Mouse (Mus musculus) thymus, postnatal 14 days (tissue): Measurements from ENCODE around the gene Gm5129.
"Not testable (repeated sequence)": the region's sequence is repeated elsewhere in the genome, so short reads cannot be mapped to it uniquely, and the experiment has no call there.

Experiments
- DNase-seq: peaks from one replicate; pipeline ENCODE4 v3.0.0; 2021

Gene Gm5129

DNA sequence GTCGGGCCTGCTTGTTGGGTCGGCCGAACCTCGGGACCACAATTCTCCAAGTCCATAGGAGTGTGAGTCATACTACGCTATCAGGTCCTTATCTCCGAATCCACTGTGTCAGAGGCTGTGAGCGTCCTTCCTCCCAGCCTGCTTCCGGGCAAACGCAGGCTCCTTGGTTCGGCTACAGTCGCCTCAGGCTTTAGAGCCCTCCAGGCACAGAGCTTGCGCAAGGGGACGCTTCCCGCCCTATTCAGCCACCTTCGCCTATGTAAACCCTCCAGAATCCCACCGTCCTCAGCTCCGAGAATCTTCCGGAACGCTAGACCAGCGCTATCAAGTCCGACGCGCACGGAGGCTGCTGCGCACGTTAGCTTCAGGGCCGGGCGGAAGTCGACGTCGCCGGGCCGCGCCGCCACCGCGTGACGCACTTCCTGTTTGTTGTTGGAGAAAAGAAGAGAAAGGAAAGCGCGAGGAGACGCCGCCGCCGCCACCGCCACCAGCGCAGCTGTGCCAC is at the start of gene Gm5129, which contains the start of gene Dnajb6:
TSS of gene Gm5129 (minus strand) at position 380 of the 505 bp plus-strand sequence.
TSS of gene Dnajb6 (plus strand) at position 132 of the 505 bp plus-strand sequence.
- peak; percentile 98 for DNase-seq

DNA sequence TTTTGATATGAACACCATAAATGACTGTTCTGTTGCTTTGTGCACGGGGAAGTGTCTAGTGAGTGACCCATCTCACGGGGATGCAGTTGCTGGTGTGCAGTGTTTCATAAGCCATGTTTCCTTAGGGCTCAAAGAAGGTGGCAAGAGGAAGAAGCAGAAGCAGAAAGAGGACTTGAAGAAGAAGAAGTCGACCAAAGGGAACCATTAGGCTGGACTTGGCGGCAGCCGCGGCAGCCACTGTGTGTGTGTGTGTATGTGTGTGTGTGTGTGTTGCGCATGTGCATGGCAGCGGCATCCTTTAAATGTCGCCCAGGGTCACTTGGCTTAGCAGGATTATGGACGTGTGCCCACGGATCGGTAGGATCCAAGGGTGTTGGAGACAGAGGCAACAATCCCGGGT is 49.2 kb upstream of the Gm5129 start:
- DNase-seq: not testable (repeated sequence)

DNA sequence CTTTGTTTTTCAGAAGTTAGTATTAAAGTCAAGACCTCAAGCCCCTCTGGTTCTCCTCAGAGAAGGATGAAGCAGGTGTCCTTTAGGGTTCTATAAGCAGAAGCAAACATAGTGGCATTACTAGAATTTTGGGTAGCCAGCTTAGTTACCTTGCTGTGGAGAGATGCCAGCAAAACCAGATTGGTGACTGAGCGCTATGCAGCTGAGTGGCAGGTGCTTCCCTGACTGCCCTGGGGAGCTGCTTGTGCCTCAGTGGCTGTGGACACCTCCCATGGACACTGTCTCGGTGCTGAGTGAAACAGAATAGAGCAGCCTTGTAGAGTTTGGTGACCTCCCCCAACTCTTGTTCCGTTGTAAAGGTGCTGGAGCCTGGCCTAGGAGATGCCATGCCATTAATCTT is 46.5 kb upstream of the Gm5129 start:
- DNase-seq: no peak

DNA sequence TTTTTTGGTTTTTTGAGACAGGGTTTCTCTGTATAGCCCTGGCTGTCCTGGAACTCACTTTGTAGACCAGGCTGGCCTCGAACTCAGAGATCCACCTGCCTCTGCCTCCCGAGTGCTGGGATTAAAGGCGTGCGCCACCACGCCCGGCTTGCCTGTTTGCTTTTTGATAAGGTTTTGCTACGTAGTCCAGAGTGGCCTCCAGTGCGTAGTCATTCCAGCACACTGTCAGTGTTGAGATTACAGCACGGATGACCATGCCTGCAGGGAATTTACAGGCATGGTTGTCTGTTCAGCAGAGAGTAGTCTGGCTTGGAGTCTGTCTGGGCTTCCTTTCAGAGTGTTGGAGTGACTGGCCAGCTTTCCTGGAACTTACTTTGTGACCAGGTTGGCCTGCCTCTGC is 44.0 kb upstream of the Gm5129 start:
- DNase-seq: not testable (repeated sequence)

DNA sequence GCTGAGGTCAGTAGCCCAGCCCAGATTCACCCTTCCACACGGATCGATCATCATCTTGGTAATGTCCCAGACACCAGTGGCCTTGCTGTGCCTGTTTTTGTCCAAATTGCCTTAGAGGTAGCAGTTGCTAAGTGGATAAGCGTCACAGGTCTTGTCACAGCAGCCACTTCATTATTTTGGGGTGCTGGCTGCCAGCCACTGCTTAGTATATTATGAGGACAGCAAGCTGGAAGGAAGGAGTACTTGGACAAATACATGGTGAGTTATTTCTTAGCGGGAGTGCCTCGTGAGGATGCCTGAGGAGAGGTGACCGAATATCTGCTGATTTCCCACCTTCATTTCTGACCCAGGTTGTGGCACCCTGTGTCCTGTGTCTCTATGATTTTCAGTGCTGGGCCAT is 42.3 kb upstream of the Gm5129 start:
- DNase-seq: no peak

DNA sequence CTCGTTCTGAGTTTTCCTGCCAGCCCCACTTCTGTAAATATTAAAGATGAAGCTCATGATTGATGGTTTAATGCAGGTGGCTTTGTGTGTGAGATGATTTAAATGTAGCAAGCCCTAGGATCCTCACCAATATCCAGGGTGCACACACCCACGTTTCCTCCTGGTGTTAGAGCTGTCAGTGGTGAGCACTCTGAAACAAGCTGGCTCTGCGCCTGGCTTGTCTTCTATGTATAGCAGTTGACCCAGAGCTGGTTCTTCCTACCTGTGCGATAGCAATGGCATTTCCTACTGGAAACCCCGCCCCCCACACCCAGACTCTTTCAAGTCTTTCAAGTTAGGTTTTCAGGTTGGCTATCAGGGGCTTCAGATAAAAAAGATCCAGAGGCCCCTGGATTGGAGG is 39.7 kb upstream of the Gm5129 start:
- DNase-seq: no peak

DNA sequence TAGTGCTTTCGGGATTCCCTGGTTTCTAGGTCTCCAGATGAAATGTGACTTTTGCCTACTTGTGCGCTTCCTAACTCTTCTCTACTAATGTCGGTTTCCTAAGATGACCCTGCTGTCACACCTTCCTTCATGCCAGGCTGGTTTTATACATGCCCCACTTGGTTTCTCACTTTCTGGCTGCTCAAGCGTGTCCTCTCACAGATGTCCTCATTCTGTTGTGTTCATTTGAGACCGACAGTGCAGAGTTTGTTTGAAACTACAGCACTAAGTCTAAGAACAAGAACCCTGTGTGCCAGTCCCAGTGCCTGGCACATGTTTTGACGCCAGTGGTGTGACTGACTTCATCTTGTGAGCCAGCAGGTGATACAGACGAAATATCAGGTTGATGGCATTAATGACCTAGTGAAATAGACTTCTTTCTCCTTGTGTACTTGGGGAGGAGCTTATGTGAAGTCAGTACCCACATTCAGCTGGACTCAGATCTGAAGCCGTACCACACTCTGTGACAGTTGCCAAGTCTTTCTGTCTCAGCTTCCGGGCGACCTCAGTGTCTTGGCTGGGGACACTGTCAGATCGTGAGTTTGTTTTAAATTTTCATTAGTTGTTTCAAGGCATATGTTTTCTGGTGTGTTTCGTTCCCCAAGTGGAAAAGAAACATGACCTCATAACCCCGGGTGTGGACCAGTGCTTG is 37.9 kb upstream of the Gm5129 start:
- DNase-seq: no peak

DNA sequence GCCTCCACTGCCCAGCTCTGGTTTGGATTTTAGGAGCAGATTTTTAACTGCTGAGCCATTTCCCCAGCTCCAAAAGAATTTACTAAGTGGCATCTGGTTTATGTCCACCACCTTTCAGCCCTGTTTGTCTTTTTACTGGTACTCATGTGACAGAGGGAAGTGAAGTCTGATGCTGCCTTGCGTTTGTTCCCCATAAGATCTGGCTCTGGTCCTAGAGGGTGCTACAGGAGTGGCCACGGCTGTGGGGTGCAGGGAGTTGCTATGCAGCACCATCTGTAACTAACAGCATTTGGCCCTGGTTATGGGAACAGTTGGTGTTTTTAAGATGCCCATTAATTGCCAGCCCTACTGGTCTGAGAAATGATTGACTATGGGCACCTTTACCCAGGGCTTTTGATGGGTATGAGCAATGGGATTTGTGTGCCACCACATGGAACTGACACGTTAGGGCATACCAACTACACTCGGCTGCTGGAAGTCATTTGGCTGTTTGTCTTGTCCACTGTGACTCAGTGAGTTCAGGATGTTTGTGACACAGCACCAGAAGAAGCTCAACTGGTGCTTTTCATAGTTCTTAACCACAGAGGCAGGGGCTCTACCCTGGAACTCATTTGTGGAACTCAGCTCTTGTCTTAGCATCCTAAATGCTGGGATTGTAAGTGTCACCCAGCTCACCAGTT is 37.1 kb upstream of the Gm5129 start:
- no peak for DNase-seq

DNA sequence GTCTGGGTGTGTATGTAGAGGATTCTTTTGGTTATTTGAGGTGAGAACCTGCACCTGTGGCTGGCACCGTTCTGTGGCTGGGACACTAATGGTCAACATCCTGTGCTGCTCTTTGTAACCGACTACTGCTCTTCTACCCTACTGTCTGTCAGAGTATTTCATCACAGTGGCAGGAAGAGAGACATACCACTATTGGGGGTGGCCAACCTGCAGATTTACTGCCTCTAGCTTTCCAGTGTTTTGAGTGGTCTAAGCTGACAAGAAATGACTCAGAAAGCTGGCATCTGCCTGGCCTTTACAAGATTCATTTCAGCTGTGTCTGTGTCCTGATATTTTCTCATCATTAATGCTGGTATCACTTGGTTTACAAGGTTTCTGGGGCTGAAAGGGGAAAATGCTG is 36.3 kb upstream of the Gm5129 start:
- no peak for DNase-seq

DNA sequence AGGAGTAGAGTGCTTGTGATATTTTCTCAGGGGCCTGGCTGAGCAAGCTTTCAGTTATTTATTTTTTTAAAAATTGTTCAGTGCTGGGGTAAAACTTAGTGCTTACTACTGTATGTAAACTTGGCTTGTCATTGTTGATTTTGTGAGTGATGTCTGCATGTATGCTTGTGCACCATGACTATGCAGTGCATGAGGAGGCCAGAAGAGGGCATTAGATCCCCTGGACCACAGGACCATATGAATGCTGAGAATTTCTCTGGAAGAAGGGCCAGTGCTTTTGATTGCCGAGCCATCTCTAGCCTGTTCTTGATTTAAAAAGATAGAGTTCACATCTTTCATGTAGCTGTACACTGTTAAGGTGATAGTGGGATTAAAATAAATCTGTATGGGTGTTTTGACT is 35.2 kb upstream of the Gm5129 start:
- DNase-seq: no peak

DNA sequence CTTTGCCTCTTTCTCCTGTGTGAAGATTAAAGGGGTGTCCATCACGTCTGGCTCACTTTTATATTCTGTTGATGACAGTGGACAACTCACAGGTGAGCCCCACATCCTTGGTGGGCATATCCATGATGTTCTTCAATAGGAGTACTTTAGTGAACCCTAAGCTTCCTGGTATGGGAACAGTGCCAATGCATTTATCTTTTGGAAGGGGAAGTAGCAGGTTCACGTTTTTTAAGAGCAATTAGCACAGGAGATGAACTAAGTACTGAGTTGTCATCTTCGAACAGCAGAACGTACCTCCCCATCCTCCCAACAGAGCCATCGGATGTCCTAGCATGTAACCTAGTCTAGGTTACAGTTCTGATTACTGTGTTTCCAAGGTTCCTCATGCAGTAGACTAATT is 23.6 kb upstream of the Gm5129 start:
- no peak for DNase-seq

DNA sequence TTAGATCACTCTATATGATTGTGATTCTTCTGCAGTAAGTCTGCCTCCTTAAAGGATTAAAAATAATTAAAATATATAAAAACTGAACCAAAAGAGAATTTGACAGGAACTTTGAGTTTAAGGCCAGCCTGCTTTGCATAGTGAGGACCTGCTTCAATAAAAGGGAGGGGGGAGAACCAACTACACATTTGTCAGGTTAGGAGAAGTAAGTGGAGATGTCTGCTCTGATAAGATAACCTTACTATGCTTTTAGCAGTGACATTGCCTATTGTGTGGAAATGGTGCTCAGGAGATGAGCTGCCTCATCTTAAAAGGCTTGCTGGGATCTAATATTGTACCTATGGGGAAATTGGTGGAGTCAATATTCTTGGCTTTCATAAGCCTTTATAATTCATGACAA is 17.2 kb upstream of the Gm5129 start:
- DNase-seq: no peak

DNA sequence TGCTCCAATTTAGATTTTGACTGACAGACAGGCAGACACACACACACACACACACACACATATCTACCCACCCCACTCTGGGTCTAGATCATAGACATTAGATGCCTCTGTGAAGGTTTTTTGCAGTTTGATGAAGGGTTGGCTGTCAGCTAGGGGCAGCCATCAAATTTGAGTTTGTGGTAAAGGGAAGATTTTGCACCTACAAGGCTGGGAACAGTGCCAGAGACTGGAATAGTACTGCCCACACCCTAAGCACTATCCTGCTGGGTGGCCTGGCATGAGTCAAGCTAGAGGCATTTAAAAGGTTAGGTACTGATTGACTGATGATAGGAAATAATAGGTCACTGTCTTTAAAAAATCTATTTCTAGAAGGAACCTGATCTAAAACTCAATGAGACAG is 15.6 kb upstream of the Gm5129 start:
- no peak for DNase-seq

DNA sequence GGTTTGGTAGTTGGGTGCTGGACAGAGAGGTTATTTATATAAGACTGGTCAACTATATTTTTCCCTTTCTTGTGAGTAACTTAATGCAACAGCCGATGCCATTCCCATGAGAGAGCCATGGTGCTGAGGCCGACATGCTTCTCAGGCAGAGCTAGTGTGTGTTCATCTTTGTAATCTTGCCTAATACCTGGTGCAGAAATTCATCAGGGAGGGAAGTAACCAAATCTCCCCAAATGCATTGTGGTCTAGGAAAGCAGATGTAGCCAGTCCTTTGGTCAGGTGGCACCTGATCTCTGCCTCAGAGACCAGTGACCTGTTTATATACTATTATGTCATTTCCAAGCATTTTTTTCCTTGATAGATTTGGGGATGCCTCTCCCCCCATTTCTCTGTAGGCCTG is 11.9 kb upstream of the Gm5129 start:
- DNase-seq: no peak

DNA sequence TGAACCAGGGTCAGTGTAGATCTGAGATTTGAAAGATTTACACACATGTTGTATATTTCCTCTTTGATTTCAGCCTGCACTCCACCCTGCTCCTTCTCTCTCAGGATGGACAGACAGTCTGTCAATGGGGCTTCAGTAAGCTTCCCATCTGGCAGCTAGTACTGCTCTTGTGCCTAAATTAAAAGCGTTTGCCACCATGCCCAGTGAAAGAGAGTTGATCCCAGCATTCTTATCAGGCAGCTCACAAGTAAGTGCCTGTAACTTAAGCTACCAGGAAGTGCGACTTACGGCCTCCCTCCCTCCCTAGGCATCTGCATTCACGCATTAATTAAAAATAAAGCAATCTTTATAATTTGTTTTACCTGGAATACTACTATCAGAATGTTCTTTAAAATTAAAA is 5.4 kb upstream of the Gm5129 start:
- DNase-seq: no peak

DNA sequence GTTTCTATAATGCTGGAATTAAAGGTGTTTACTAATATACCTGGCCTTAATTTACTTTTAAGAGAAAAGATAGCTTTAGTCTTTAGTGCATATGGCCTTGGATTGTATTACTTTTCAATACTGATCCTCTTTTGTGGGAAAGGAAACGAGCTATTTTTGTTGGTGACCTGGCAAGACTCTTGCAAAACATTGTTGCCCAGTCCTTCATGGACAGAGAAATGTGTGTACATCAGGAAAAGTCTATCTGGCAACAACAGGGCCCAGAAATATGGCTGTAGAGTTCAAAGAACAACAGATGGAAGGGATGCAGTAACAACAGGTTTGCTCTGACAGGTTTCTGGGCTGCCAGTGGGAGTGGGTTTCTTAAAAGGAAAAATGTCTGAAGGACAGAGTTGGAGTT is 4.9 kb upstream of the Gm5129 start:
- DNase-seq: no peak

DNA sequence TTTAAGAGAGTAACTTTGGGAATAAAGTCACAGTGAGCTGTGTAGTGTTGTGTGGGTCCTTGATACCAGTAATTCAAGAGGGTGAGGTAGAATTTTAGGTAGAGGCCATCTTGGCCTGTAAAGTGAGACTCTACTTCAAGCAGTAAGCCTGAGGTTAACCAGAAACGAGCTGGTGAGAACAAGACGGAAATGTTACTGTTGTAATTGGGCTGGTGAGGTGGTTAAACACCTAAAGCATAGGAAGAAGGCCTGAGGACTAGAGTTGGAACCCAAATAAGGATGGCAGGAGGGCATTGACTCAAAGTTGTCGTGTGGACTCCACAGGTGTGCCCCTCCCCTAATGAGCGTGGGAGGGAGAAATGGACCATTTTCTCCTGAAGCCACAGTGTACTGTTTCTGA is 2.3 kb upstream of the Gm5129 start:
- no peak for DNase-seq

DNA sequence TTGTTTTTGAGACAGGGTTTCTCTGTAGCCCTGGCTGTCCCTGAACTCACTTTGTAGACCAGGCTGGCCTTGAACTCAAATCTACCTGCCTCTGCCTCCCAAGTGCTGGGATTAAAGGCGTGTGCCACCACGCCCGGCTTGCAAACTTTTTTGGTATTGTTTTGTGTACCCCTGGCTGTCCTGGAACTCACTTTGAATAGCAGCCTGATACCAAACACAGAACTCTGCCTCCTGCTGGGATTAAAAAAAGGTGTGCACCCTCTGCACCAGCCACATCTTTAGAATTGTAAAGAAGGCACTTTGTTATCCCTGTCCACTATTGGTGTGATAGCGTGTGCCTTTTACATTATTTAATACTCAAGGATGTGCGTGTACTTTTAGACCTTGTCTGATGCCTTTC is 1.7 kb upstream of the Gm5129 start:
- DNase-seq: peak; percentile 7

DNA sequence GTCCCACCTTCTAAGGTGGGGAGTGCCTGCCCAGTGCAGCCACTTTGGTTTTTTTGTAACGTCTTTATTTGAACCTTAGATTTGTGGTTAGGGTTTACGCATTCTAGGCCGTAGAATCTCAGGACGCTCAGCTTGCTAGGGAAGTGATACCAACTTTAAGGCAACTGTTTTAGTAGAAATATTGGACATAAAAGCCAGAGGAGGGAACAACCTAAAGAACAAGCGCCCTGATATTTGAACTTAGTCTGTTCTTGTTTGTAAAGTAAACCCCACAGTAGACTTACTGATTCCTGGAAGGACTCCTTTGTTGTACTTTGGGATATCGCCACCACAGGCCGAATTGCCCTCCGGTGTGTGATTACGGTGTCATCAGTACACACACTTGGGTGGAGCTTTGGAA is 1.2 kb upstream of the Gm5129 start:
- peak; percentile 12 for DNase-seq

DNA sequence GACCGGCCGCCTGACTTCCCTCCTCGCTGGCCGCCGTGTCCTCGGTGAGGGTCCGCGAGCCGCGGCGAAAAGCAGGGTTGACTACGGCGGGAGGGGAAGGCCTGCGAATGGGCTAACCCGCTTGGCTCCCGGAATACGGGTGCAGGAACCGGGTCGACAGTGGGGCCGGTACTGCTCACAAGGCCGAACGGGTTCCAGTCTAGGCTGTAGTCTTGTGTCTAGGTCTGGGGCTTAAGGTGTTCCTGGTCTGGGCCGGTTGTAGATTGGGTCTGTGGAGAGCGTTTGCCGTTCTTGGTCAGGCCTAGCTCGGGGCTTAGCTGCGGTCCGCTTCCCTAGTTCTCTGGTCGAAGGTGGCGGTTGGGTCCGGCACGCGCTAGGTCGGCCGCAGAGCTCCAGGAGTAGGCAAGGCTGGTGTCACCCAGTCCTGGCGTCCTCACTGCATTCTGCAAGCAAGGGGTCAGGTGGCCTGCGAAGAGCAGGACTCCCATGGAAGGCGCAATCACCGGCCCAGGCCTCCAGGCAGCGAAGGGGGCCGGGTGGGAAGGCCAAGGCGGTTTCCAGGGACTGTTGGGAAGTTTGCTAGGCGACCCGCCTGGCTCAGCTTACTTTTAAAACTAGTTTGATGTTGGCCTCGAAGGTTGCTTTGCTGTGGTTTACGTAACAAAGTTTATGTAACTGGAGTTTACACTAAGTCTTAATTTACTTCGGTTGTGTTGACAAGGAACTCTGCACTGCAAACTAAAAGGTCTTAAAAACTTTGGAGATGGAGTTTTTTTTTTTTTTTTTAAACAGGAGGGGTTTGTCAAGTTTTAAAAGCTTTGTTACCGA is 551 bp upstream of the Gm5129 start:
- DNase-seq: peak; percentile 66

DNA sequence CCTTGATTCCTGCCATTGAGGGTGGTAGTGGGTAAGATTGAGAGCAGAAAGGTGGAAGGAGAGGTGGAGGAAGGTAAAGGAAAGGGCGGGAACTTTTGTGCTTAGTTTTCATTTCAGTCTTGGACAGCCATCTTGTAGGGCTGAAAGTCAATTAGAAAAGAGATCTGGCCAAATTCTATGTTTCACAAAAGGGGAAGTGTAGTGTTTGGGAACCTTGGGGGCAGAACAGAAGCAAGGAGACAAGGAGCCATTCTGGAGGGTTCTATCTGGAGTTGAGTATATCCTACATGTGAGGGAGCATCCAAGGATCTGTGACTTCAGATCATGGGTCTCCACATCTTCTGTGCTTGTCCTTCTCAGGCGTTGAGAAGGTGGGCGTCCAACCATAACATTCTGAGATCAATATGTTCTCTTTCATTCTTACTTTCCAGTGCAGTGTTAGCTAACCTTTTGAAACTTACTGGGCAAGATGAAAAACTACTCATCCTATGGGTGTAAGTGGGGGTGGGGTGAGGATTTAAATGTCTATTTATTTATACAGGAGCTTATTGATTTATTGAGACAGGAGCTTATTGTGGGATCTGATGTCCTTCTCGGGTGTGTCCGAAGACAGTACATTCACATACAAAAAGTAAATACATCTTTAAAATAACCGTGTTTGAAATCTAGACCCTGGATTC is 765 bp downstream of the Gm5129 start:
- peak; percentile 16 for DNase-seq

DNA sequence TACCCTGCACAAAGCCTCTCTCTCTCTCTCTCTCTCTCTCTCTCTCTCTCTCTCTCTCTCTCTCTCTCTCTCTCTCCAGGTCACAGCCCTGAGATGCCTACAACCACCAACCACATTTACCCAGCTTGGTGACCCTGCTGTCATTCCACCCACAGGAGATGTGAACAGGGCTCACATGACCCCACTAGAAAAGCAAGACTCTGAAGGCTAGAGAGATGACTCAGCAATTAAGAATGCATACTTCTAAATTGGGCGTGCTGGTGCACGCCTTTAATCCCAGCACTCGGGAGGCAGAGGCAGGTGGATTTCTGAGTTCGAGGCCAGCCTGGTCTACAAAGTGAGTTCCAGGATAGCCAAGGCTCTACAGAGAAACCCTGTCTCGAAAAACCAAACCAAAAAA is 9.7 kb downstream of the Gm5129 start:
- not testable (repeated sequence) for DNase-seq

DNA sequence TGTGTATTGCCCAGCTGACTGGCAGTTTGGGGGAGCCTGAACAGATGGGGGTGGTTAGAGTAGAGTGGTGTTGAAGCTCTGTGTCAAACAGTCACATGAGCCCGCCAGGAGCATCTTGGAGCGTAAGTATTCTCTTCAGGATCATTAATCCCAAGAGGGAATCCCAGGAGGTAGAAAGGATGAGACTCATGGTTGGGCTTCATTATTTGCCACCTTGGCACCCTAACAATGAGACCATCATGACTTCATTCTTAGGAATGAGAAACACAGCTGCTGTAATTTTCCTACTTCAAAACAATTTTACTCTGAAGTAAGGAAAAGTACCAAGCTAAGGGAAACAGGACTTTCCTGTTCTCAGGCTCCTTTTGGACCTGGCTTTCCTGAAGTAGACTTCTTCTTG is 10.4 kb downstream of the Gm5129 start:
- DNase-seq: no peak
